Mouse (Mus musculus): ENCODE measurements at regions not wholly inside any gene's neighbourhood (a gene's known extent, or its start where the extent isn't known, plus 50 kb on each side); places are given as distances from the start of the nearest gene placed in this dataset.

DNA sequence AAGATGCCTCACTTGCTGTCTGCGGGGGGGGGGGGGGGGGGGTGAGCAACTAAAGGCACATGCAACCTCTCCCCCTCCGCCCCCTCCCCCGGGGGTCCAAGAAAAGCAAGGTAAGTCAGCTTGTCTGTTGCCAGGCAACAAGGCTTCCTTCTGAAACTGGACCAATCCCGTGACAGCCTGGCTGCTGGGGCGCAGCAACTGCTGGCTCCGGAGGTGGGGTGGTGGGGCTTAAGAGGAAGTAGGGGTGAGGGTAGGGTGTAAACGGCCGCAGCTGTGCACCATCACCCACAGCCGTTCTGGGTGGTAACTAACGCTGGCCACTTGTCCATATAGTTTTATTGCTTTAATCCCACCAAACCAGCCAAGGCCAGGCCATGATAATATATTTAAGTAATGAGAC lies 92.2 kb upstream of the Rbm19 start:
- DNase-seq (ENCODE audit: low read depth, low spot score), result no peak

GRCm38 (mm10) chr5:120025212-120025611 lies 91.1 kb upstream of the Rbm19 start:
- DNase-seq (ENCODE audit: low read depth, low spot score), result no peak

DNA sequence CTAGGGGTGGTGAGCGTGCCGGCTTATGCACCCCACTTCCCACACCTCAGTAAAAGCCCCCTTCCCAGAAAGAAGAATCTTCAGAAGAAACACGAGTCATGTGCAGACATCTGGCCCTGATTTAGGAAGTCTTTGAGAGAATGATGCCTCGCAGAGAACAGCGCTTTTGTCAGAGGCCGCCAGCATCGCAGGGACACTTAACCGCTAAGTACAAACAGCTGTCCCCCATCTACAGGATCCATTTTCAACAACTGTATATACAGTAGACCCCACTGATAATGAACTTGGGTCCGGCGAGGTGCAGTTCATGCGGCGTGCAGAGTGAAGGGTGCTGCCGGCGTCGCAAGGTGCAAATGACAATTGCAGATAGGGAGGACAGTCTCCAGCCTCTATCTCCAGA lies 85.4 kb upstream of the Rbm19 start:
- no peak for DNase-seq (ENCODE audit: low read depth, low spot score)

DNA sequence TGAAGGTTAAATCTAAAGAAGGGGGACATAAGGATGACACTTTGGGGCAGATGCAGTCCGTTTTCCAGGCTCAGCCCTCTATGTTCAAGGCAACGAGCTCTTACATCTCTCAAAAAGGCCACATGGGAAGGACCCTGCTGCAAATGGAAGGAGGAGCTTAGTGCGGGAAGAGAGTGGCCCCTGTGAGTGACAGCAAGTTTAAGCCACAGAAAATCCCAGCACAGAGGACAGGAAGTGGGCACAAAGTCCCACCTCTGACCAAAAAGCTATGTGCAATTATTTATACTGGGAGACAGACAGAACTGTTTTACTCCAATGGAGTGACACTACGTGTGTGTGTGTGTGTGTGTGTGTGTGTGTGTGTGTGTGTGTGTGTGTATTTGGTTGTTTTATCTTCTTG lies 84.7 kb upstream of the Rbm19 start:
- DNase-seq (ENCODE audit: low read depth, low spot score), result no peak

DNA sequence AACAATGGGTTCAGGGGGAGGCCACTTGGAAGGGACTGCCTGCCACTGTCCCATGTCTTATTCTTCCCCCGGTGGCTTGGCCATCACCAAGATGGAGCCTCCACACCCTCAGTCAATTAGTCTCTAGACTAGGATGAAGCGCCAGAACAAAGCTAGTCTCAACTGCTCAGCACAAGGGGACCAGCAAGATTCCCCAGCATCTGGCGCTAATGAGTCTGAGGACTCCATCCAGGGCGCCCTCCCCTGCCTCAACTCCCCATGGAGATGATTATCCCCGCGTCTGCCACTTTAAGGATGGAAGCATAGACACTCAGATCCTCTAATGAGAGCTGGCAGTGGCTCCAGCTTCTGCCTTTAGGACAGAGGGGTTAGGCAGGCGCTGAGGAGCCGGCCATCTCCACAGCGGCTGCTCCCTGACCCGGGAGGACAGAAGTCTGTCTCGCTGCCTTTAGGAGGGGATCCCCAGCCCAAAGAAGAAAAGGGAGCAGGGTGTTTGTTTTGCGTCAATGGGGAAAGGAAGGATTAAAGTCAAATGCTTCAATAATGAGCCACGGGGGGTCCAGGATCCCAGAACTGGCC lies 81.7 kb upstream of the Rbm19 start:
- DNase-seq (ENCODE audit: low read depth, low spot score), result no peak

- DNase-seq (ENCODE audit: low read depth, low spot score), result no peak
Measured at GRCm38 (mm10) chr5:120035251-120035650, 81.0 kb upstream of the Rbm19 start.

DNA sequence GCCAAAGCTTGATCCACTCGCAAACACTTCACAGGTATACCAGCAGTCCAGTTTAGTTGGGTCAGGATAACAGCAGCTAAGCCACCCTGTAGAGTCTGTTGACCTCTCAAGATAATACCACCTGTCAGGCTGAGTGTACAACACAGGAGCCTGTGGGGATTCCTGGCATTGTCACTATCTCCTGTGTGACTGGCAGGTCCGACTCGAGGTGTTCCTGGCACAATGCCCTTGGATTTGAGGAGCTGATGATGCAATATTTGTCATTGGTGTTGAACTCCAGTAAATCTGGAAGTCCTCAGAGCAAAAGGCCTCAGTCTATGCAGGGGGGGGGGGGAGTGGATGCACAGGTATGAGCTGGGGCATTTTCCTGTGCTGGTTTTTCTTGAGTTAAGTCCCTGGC lies 78.5 kb upstream of the Rbm19 start:
- no peak for DNase-seq (ENCODE audit: low read depth, low spot score)

GRCm38 (mm10) chr5:120043786-120044185 lies 72.5 kb upstream of the Rbm19 start:
- DNase-seq (ENCODE audit: low read depth, low spot score), result no peak

GRCm38 (mm10) chr5:120049063-120049781 lies 67.0 kb upstream of the Rbm19 start:
- no peak for DNase-seq (ENCODE audit: low read depth, low spot score)

- DNase-seq (ENCODE audit: low read depth, low spot score), result no peak
Measured at GRCm38 (mm10) chr5:120050728-120051436, 65.4 kb upstream of the Rbm19 start.

- DNase-seq (ENCODE audit: low read depth, low spot score), result no peak
Measured at GRCm38 (mm10) chr5:120054498-120055167, 61.6 kb upstream of the Rbm19 start.

All from ES-CJ7 (cell line).